Mouse (Mus musculus) adrenal gland, postnatal 10 days (tissue): ENCODE results near the gene Kcnb1. TPM values are rescaled to one million over a fixed set of nuclear protein-coding genes. Genes with fewer than 3 reads are reported as not detected.

Experiments used
- DNase-seq: peaks from one replicate; pipeline ENCODE4 v3.0.0; 2021; ENCODE audit warnings: mixed read lengths
- total RNA-seq, 2 experiments: library from RNA; stranded (reverse); gene quantifications; 2 replicates each; pipeline ENCODE4 v1.2.3; 2021

Gene Kcnb1
- total RNA-seq, 2 experiments from 2014 or later = 20.8 to 27.7 TPM

DNA sequence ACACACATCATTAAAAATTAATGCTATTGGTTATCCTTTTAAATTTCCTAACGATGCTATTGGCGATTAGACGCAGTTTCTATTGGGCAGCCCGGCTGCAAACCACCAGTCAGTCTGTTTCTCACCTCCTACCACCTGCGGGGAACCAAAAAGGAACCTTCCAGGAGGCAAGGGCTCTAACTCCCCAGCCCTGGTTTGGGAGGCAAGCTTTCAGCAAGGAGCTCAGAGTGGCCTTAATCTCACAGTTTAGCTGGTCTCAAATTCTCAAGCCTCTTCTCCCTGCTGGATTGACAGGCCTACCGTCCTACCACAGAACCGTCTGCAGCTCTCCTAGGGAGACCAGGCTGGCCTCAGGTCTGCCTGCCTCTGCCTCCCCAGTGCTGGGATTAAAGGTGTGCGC is 130.4 kb downstream of the Kcnb1 start:
- DNase-seq = no peak

- DNase-seq = no peak
Measured at GRCm38 (mm10) chr2:167058814-167059387, 131.1 kb downstream of the Kcnb1 start.

DNA sequence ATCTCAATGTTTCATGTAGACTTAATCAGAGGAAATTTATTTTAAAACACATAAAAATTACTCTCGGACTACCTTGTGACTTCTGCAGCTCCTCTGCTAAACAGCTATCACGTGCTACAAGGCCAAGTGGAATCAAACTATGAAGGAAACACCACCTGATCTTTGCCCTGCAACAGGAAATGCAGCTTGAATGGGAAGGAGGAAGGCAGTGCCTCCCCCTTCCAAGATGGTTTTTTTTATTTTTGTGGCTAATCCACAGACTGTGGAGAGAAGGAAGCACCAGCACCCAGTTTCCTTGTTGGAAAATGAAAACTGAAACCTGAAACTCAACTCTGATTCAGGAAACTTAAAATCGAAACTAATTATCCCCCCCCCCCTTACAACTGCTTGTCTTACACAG is 131.8 kb downstream of the Kcnb1 start:
- DNase-seq = no peak

- no peak for DNase-seq
Measured at GRCm38 (mm10) chr2:167056942-167057323, 133.0 kb downstream of the Kcnb1 start.

GRCm38 (mm10) chr2:167056210-167056941 is 133.6 kb downstream of the Kcnb1 start:
- DNase-seq = no peak

- peak; percentile 57 for DNase-seq
Measured at GRCm38 (mm10) chr2:167055386-167055785, 134.6 kb downstream of the Kcnb1 start.

DNA sequence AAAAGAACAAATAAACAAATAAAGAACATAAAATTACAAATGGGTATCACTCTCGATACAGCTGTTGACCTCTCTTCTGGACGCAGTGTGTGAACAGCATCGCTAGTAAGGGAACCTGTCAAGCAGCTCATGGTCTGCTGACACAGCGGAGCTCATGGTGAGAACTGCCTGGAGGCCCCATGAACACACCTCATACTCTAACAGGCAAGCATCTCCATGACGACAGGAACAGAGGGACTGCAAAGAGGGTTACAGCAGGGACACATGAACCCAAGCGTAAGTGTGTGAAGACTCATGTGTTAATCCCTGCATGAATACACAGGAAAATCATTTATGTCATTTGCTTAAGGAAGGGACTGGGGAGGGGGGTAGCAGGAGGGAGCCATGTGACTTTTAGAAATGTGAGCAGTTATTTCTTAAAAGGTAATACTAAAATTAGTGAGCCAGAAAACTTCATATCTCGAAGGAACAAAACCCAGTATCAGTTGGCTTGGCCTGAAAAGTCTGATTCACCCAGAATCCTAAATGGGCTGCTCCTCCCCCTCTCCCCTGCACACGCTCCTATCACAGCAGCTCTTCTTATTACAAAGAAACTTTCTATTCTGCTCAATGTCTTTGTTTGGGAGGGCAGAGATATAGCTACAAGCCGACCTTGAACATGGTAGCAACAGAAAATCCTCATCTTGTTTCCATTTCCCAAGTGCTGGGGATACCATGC is 136.7 kb downstream of the Kcnb1 start:
- no peak for DNase-seq

- no peak for DNase-seq
Measured at GRCm38 (mm10) chr2:167048698-167049358, 141.1 kb downstream of the Kcnb1 start.

GRCm38 (mm10) chr2:167048223-167048622 is 141.7 kb downstream of the Kcnb1 start:
- DNase-seq = no peak

Other genes starting within 250 kb of the Kcnb1 start
- gene Stau1, start 193.9 kb downstream of the Kcnb1 start, total RNA-seq = 10 to 100 TPM; 62.2 to 67.7 TPM
- gene Ddx27, start 175.0 kb downstream of the Kcnb1 start, total RNA-seq = 10 to 100 TPM; 32.1 to 34.6 TPM
- gene Znfx1, start 127.1 kb downstream of the Kcnb1 start, total RNA-seq = 10 to 100 TPM; 31.2 to 36.5 TPM
- 10 to 100 TPM; 18.7 to 23.3 TPM for gene Ptgis, start 50.4 kb upstream of the Kcnb1 start, total RNA-seq
- 10 to 100 TPM; 55.5 to 76.9 TPM for gene B4galt5, start 159.0 kb upstream of the Kcnb1 start, total RNA-seq
- gene Slc9a8, start 231.6 kb upstream of the Kcnb1 start, total RNA-seq = 10 to 100 TPM; 28.8 to 37.0 TPM